Mouse (Mus musculus): ENCODE data around the gene Lsm4. TPM values are rescaled to one million over a fixed set of nuclear protein-coding genes. Genes with fewer than 3 reads are reported as not detected.

Gene Lsm4
- polyA plus RNA-seq, 1 experiment from 2014 or later = 98.5 TPM

DNA sequence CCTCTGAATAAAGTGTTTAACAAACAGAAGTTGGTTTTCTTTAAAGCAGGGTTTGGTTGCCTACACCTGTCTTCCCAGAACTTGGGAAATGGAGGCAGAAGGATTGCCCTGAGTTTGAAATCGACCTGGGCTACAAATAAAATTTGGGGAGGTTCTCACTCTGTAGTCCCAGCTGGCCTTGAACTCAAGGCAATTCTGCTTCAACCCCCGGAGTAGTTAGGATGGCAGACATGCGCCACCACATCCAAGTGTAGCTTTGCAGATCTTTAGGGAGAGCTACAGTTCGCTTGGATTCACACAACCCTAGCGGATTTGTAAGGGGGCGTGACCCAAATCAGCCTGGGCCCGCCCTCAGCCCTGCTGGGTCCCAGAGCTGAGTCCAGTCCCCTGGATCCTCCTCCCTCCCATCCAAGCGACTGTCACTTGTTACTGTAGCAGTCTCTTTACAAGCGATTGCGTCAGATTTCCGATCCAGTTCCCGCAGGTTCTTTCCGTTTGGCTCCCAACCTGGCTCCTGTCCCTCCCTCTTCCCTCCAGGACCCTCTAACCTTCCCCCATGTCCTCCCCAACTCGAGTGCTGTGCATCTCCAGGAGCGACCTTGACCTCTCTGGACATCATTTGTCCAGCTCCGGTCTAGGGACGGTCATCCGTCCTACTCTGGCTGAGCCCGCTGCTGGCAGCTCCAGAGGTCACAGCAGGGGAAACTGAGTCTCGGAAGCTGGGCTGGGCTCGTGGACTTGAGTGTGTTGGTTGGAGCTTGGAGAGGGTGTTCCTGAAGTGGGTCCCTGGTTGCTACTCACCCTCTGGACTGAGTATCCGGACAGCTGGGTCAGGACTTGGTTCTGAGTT is 42.3 kb upstream of the Lsm4 start:
- DNase-seq (peak; percentile 81), ATAC-seq (peak; percentile 72)
- Histone ChIP-seq H3K27me3 (ENCODE audit: insufficient read depth, low read length) (no peaks in the 10 kb centered on the region), H3K4me1 (ENCODE audit: insufficient read depth) (peaks cover 42% of the 10 kb centered on the region), H3K4me3 (ENCODE audit: low read depth, low read length) (peak overlapping the region; percentile 50), H3K27ac (ENCODE audit: low read depth) (peak overlapping the region; percentile 89), H3K9ac (replicated peaks) (peak overlapping the region; percentile 60), H3K9me3 (ENCODE audit: low read length) (no peaks in the 10 kb centered on the region), H3K36me3 (replicated peaks; ENCODE audit: insufficient read depth, low read length) (no peaks in the 10 kb centered on the region), H3K4me2 (ENCODE audit: low read depth, low read length) (peak overlapping the region; percentile 81)
- TF ChIP-seq CTCF (IDR thresholded peaks at IDR 0.05; ENCODE audit: low read depth) = no peak
- peak; percentile 48; the same call in 1 of the 2 replicates for TF ChIP-seq EP300 (IDR thresholded peaks at IDR 0.05; ENCODE audit: low read depth)
- WGBS (ENCODE audit: insufficient replicate concordance) = 10% methylated on average over 22 of the region's 22 CpGs

DNA sequence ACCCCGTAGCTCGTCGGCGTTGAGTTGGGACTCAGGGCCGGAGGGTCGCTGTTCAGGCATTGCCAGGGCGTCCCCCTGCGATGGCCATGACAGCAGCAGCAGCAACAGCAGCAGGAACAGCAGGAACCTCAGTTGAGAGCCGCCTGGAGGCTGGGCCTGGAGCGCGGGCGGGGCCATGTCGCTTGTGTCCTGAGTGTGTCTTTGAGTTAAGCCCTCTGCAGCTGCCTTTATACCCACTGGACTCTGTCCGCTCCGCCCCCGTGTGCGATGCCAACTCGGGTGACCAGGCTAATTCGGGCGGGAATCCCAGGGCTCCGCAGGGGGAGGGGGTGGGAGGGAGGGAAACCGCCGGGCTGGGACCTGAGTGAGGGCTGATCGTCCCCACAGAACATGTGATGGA is 41.6 kb upstream of the Lsm4 start:
- DNase-seq = peak; percentile 76

DNA sequence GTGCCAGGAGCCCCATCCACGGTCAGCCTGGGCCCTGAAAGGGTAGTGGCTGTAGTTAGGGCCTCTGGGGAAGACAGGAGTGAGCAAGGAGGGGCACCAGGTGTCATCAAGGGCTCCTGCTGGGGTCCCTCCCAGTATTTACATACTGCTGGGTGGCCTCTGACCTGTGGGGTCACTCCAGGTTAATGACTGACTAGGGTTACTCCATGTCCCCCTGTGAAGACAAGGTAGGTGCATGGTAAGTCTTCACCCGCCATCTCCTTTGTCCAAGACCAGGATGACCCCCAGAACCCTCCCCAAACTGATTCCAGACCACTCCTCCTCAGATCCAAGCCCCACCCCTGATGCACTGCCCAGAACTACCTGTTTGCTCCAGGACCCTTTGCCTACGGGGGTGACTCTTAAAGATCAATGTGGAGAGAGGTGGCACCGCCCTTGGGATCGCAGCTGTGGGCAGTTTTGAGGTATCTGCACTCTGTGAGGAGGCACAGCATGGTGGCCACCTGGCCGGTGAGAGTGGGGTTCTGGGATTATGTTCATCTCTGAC is 40.6 kb upstream of the Lsm4 start, which contains the start of gene Gdf15:
TSS of gene Gdf15 (minus strand) at position 111 of the 547 bp plus-strand sequence.
- peak within 1 kb of the TSS; percentile 45 for H3K9ac ChIP-seq (replicated peaks)
- peaks cover 56% of the 10 kb centered on the region for H3K4me1 ChIP-seq (ENCODE audit: insufficient read depth)
- H3K9me3 ChIP-seq (ENCODE audit: low read length) = no peaks in the 10 kb centered on the region
- H3K36me3 ChIP-seq (replicated peaks; ENCODE audit: insufficient read depth, low read length) = no peaks in the 10 kb centered on the region
- H3K4me2 ChIP-seq (ENCODE audit: low read depth, low read length) = peak within 1 kb of the TSS; percentile 81
- H3K27ac ChIP-seq (ENCODE audit: low read depth) = peak within 1 kb of the TSS; percentile 89
- ATAC-seq = no peak
- peak within 1 kb of the TSS; percentile 50 for H3K4me3 ChIP-seq (ENCODE audit: low read depth, low read length)
- WGBS (ENCODE audit: insufficient replicate concordance) = 62% methylated on average over 6 of the region's 6 CpGs
- no peak for DNase-seq
- H3K27me3 ChIP-seq (ENCODE audit: insufficient read depth, low read length) = no peaks in the 10 kb centered on the region
- TF ChIP-seq CTCF (IDR thresholded peaks at IDR 0.05; ENCODE audit: low read depth) = no peak
- no peak for TF ChIP-seq EP300 (IDR thresholded peaks at IDR 0.05; ENCODE audit: low read depth)

More for the DNA sequence above, 41.6 kb upstream of the Lsm4 start:
- Histone ChIP-seq H3K9ac (replicated peaks) (peak overlapping the region; percentile 45; the same call in 1 of the 2 replicates), H3K9me3 (ENCODE audit: low read length) (no peaks in the 10 kb centered on the region), H3K27ac (ENCODE audit: low read depth) (peak overlapping the region; percentile 89), H3K27me3 (ENCODE audit: insufficient read depth, low read length) (no peaks in the 10 kb centered on the region), H3K36me3 (replicated peaks; ENCODE audit: insufficient read depth, low read length) (no peaks in the 10 kb centered on the region), H3K4me1 (ENCODE audit: insufficient read depth) (peaks cover 49% of the 10 kb centered on the region), H3K4me3 (ENCODE audit: low read depth, low read length) (peak overlapping the region; percentile 50), H3K4me2 (ENCODE audit: low read depth, low read length) (peak overlapping the region; percentile 81)
- ATAC-seq = peak; percentile 24
- 20% methylated on average over 18 of the region's 24 CpGs for WGBS (ENCODE audit: insufficient replicate concordance)
- TF ChIP-seq CTCF (IDR thresholded peaks at IDR 0.05; ENCODE audit: low read depth) (no peak), EP300 (IDR thresholded peaks at IDR 0.05; ENCODE audit: low read depth) (no peak)

DNA sequence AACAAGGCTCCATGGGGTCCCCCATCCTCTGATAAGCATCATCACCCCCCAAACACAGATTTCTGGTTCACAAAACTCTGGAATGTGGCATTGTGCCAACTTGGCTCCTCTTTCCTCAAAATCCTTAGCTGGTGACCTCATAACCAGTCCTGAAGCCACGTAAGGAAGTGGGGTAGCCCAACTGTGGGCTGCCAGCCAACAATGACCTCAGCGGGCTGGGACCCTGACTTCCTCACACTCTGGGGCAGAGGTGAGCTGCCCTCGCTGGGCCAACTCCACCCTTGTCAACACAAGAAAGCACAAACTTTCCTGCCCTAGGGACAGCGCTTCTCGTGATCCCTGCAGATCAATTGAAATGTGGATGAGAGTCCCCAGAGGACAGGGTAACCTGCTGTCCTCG is 39.0 kb upstream of the Lsm4 start:
- Histone ChIP-seq H3K27me3 (ENCODE audit: insufficient read depth, low read length) (no peaks in the 10 kb centered on the region), H3K9ac (replicated peaks) (no peak overlapping the region), H3K4me3 (ENCODE audit: low read depth, low read length) (no peak overlapping the region), H3K4me2 (ENCODE audit: low read depth, low read length) (no peak overlapping the region), H3K4me1 (ENCODE audit: insufficient read depth) (peaks cover 62% of the 10 kb centered on the region), H3K27ac (ENCODE audit: low read depth) (peak overlapping the region; percentile 78), H3K36me3 (replicated peaks; ENCODE audit: insufficient read depth, low read length) (no peaks in the 10 kb centered on the region), H3K9me3 (ENCODE audit: low read length) (no peaks in the 10 kb centered on the region)
- WGBS (ENCODE audit: insufficient replicate concordance) = 25% methylated on average over 6 of the region's 6 CpGs
- peak; percentile 87 for DNase-seq
- ATAC-seq = peak; percentile 64
- TF ChIP-seq CTCF (IDR thresholded peaks at IDR 0.05; ENCODE audit: low read depth) (no peak), EP300 (IDR thresholded peaks at IDR 0.05; ENCODE audit: low read depth) (peak; percentile 80)

DNA sequence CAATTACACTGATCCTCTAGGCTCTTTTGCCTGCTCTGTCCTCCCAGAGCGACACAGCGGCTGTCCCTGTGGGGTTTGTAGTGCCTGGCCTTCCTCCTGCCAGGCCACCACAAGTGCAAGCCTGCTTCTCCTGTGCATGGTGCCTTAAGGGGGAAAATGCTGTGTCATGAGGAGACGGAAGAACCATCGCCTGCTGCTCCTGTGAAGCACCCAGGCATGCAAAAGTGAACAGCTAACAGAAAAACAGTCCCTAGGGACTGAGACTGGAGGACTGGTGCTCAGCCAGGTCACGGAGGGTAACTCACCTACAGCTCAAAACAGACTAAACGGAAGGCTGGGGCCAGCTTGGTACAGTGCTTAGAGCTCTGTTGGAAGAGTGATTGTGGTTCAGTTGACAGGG is 37.5 kb upstream of the Lsm4 start:
- no peak overlapping the region; the same call in 1 of the 2 replicates for H3K9ac ChIP-seq (replicated peaks)
- H3K36me3 ChIP-seq (replicated peaks; ENCODE audit: insufficient read depth, low read length) = no peaks in the 10 kb centered on the region
- peaks cover 57% of the 10 kb centered on the region for H3K4me1 ChIP-seq (ENCODE audit: insufficient read depth)
- H3K27me3 ChIP-seq (ENCODE audit: insufficient read depth, low read length) = no peaks in the 10 kb centered on the region
- TF ChIP-seq EP300 (IDR thresholded peaks at IDR 0.05; ENCODE audit: low read depth) = no peak
- no peak for TF ChIP-seq CTCF (IDR thresholded peaks at IDR 0.05; ENCODE audit: low read depth)
- ATAC-seq (no peak), DNase-seq (no peak)
- no peaks in the 10 kb centered on the region for H3K9me3 ChIP-seq (ENCODE audit: low read length)
- H3K4me3 ChIP-seq (ENCODE audit: low read depth, low read length) = no peak overlapping the region
- 29% methylated on average over 6 of the region's 6 CpGs for WGBS (ENCODE audit: insufficient replicate concordance)
- H3K4me2 ChIP-seq (ENCODE audit: low read depth, low read length) = no peak overlapping the region
- peak overlapping the region; percentile 78 for H3K27ac ChIP-seq (ENCODE audit: low read depth)

DNA sequence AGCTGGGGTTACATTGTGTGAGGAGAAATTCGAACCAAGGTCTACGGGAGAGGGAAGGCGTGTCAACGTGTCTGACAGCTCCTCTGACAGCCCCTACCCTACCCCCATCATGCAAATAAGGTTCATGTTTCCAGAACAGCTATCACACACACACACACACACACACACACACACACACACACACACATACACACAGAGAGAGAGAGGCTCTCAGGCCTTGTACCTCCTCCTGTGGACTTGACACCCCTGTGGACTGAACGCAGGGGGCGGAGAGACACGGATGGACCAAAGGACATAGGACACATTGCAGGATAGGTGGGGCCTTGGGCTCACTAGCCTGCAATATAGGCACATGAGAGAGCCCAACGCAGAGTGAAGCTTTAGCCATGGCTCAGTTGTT is 36.2 kb upstream of the Lsm4 start:
- H3K27ac ChIP-seq (ENCODE audit: low read depth) = peak overlapping the region; percentile 72

More for the DNA sequence above, 36.2 kb upstream of the Lsm4 start:
- Histone ChIP-seq H3K9me3 (ENCODE audit: low read length) (no peaks in the 10 kb centered on the region), H3K4me3 (ENCODE audit: low read depth, low read length) (no peak overlapping the region), H3K4me2 (ENCODE audit: low read depth, low read length) (no peak overlapping the region), H3K27me3 (ENCODE audit: insufficient read depth, low read length) (no peaks in the 10 kb centered on the region), H3K36me3 (replicated peaks; ENCODE audit: insufficient read depth, low read length) (no peaks in the 10 kb centered on the region), H3K9ac (replicated peaks) (no peak overlapping the region; the same call in none of the 2 replicates), H3K4me1 (ENCODE audit: insufficient read depth) (peaks cover 50% of the 10 kb centered on the region)
- TF ChIP-seq CTCF (IDR thresholded peaks at IDR 0.05; ENCODE audit: low read depth) (no peak), EP300 (IDR thresholded peaks at IDR 0.05; ENCODE audit: low read depth) (peak; percentile 72)
- ATAC-seq (peak; percentile 80), DNase-seq (peak; percentile 69)
- WGBS (ENCODE audit: insufficient replicate concordance) = 49% methylated on average over 8 of the region's 8 CpGs
